Mouse (Mus musculus) brown adipose tissue, adult 24 weeks (tissue): Measurements from ENCODE around the gene Pdzph1. TPM values are rescaled to one million over a fixed set of nuclear protein-coding genes. Genes with fewer than 3 reads are reported as not detected.

Experiments used
- H3K27ac ChIP-seq: fragments of 200-500 bp; replicated peaks from 2 replicates; pipeline ENCODE4 v1.5.1; 2012; ENCODE audit warnings: low read depth, mild to moderate bottlenecking, low read length
- H3K4me1 ChIP-seq: fragments of 200-500 bp; 2 replicates; pipeline ENCODE4 v1.6.1; 2012; ENCODE audit warnings: low read length, mixed read lengths; ENCODE audit not compliant: control insufficient read depth, insufficient read depth, insufficient read length
- H3K4me3 ChIP-seq: fragments of 200-500 bp; 2 replicates; pipeline ENCODE4 v1.5.1; 2012; ENCODE audit warnings: low read depth, mild to moderate bottlenecking, low read length, moderate library complexity; ENCODE audit not compliant: insufficient read depth
- polyA plus RNA-seq: library from polyadenylated mRNA; stranded (reverse); fragments of >200 nt; gene quantifications from 2 replicates; pipeline ENCODE4 v1.2.4, GENCODE M21; 2012; ENCODE audit not compliant: missing spikeins, insufficient read depth, insufficient read length

Pdzph1 gene
- polyA plus RNA-seq, 1 experiment: not detected

DNA sequence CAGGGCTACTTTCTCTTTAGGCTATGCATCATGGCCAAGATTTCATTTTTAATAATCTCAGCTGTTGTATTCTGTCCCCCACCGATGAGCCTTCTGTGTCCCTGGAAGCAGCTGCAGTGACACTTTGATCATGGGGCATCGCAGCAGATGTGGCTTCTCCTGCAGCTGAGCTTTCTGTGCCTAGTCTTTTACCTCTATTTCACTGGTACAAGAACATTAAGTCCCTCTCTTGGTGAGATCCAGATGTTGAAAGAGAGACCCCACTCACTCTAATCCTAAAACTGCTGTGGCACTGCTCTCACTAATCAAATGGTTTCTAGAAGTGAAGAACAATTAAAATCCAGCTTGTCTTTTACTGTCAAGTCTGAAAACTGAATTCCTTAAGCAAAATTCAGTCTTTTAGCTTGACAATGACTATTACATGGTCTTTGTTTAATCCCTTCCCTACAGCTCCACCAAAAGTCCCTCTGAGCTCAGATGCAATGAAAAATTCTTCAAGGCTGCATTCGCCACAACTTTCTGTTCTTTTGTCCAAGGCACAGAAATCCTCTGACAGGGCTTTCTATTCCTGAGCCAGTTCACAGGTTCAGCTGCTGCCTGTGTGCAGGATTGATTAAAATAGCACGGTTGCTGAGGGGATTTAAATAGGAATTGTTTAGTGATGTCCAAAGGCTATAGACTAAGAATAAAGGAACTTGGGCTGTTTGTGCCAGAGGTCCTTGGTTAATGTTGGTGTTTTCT is 101.1 kb downstream of the Pdzph1 start:
- Histone ChIP-seq H3K4me1 (no peaks in the 10 kb centered on the region), H3K4me3 (no peak overlapping the region), H3K27ac (no peak overlapping the region)

DNA sequence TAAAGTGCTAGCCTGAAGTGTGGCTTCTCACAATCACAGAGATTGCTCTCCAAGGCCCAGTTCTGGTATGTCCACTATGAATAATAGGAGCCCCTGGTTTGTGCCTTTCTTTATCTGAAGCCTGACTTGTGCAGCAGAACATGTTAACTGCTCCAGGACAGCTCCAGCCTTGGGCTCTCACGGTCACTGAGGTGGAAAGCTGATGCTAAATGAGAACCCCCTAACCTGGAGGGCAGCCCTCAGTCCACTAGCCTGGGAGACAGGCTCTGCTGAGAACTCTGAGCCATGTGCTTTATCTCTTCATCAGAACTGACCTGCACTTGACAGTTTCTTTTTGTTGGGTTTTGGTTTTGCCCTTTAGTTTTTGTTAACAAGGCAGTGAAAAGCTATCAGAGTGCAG is 106.8 kb downstream of the Pdzph1 start:
- H3K4me1 ChIP-seq: no peaks in the 10 kb centered on the region
- H3K4me3 ChIP-seq: no peak overlapping the region
- no peak overlapping the region for H3K27ac ChIP-seq

DNA sequence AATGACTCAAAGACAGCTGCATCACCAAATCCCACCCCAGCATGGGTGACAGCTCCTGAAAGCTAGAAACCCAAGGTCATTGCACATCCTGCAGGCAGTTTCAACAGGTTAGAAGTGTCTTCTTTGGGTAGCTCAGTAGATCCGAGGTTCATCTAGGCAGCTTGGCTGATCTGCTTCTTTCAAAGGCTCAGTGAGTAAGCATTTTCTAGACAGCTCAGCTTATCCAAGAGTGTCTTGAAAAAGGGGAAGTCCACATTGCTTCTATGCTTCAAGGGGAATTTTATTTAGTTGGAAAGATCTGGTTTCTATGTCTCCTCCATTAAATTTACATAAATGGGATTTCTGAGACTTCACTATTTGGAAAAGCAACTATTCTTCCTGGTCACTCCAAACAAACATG is 117.8 kb downstream of the Pdzph1 start:
- Histone ChIP-seq H3K4me3 (no peak overlapping the region), H3K27ac (no peak overlapping the region), H3K4me1 (no peaks in the 10 kb centered on the region)

DNA sequence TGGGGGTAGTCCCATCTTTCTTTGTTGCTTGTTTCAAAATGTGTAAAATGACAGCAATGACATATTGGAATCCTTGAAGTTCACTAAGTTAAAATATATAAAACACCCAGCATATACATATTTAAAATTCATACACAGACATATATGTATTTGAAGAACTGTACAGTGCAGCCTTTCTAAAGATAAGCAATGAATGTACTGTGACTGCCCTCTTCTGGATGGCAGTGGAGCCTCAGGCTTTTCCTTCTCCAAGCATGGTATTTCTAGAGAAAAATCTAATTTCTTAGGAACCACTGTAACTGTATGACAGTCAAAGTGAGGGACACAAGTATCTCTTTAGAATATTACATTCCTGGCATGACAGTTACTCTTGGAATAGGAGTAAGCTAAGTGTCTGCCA is 120.4 kb downstream of the Pdzph1 start:
- Histone ChIP-seq H3K4me3 (no peak overlapping the region), H3K4me1 (no peaks in the 10 kb centered on the region), H3K27ac (no peak overlapping the region)

Other genes with a start within 250 kb of the Pdzph1 start
- gene Nudt12, start 22.0 kb upstream of the Pdzph1 start, polyA plus RNA-seq: 70.2 and 71.0 TPM in 2 replicates